Mouse (Mus musculus): ENCODE measurements around the gene Zfp839.

Gene Zfp839

GRCm38 (mm10) chr12:110850010-110850928 is at the start of gene Zfp839:
TSS of gene Zfp839 (plus strand) at chr12:110850253.
- peak; percentile 86 to 93 for DNase-seq

DNA sequence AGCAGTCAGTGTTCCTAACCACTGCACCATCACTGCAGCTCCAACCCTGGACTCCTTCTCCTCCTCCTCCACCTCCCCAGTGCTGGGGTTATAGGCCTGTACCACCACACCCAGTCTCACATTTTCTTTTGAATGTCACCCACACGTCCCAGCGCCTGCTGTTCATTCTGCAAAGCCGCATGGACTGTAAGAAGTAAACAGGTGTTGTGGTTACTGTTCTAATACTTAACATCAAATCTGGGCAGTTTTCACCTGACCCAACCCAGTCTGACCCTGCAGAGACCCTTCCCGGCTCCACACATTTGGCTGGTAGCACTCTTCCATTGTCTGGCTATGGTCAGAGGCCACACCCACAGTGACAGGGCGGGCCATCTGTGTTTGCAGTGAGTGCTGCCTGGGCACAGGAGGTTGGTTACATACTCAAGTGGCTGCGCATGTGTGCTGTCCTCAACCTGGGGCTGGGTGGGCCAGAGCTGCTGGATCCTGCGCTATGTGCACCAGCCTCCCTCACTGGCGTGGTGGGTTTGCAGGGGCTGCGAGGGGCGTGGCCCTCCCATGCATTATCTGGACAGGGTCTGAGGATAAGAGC is 48.1 kb upstream of the Zfp839 start:
- DNase-seq = no peak

- no peak for DNase-seq
Measured at GRCm38 (mm10) chr12:110802674-110803297, 47.3 kb upstream of the Zfp839 start.

DNA sequence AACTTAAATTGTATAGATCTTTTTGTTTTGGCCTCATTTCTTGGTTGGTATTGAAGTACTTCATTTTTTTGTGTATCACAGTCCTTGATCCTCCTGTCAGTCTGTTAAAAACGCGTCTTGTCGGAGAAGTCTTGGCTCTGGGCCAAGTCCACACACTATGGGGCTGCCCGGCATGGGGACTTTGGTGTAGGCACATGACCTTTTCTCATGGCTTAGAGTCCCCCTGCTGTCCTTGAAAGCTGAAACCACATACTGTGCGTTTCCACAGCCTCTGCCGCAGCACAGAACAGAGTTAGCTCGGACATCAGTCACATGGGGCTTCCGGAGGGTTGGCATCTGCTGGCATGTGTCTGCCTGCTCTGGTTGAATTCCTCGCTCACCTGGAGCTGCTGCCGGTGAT is 45.8 kb upstream of the Zfp839 start:
- DNase-seq = peak; percentile 45 to 51

DNA sequence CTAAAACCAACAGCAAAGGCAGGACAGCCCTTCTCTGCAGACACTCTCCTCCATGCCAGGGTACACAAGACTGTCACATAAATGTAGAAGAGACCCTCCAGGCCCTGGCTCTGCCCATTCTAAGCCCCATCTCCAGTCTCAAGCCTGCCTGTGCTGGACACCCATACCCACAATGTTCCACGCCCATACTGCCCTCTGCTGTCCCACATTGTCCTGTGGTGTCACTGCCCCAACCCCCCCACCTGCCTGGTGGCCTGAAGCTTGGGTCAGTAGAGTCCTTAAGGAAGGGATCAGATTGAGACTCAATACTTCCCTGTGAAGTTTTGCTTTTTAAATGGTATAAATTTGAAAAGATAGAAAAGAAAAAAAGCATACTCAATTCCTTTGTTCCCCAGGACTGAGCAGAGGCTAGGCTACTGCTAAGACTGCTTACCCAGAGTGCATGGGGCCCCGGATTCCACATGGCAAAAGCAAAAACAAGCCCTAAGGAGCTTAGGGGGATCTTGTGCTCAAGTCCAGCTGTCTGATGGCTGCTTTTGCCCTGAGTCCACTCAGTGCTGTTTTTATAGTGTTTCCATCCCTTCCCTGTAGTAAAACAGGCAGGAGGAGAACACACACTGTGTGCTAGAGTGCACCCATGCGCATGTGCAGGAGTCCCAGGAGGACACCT is 43.6 kb upstream of the Zfp839 start:
- peak; percentile 48 to 58 for DNase-seq

- DNase-seq = no peak
Measured at GRCm38 (mm10) chr12:110808430-110808829, 41.6 kb upstream of the Zfp839 start.

DNA sequence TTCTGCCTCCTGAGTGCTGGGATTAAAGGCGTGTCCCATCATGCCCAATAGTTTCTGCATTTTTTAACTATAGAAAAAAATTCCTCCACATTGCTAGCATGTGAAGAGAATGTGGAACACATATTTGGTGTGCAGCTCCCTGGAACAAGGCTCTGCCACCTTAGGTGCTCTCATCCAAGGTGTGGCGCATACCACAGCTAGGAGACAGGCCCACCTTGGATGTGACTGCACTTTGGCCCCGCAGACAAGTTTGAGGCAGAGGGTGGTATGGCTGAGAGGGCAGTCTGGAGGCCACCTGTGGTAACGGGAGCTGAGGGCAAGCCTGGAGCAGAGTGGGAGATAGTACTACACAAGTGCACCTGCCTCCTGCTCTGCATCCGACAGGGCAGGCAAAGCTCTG is 41.2 kb upstream of the Zfp839 start:
- no peak for DNase-seq

- no peak for DNase-seq
Measured at GRCm38 (mm10) chr12:110813132-110813531, 36.9 kb upstream of the Zfp839 start.

GRCm38 (mm10) chr12:110813624-110814023 is 36.4 kb upstream of the Zfp839 start:
- no peak for DNase-seq

DNA sequence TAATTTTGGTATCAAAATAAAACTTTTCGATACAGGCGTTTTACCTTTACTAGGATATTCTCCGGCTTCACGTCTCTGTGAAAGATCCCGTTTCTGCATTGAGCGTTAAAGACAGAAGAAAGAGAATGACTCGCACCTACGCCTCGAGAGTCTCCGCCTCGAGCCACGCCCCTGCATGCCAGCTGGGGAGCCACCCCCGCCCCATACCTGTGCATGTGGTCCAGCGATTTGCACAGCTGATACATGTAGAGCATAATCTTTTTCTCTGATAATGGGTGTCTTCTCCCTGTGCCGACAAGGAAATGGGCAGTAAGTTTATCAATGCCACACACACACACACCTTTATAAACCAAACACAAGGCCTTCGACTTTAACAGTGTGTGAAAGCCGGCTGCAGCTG is 35.1 kb upstream of the Zfp839 start:
- DNase-seq = no peak

DNA sequence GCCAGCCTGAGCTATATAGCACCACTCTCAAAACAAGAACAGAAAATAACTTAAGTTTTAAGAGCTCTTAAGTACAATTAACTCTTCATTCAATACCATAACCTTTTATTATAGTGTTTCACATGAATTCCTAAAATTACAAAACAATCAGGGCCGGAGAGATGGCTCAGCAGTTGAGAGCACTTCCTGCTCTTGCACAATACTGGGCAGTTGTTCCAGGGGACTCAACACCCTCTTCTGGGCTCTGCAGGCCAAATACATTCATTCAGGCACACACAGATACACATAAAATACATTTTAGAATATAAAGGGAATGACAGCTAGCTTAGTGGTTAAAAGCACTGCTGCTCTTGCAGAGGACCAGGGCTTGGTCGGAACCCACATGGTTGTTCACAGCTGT is 33.2 kb upstream of the Zfp839 start:
- DNase-seq = no peak

DNA sequence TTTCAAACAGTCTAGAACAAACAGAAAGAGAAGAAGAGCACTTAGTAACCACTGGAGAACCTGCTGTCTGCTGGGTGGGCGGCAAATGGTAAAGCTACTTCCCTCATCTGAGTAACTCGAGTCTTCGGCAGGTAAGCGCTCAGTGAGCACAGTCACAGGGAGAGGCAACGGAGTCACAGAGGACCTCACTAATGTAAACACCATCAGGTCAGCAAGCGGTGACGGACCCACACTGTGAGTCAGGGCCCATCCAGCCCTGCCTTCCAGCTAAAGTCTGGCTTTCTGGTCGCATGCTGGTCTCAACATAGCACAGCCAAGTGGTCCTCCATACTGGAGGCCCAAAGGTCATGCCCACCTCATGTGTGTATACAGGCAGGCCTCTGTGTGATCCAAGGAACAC is 30.7 kb upstream of the Zfp839 start:
- DNase-seq = no peak

DNA sequence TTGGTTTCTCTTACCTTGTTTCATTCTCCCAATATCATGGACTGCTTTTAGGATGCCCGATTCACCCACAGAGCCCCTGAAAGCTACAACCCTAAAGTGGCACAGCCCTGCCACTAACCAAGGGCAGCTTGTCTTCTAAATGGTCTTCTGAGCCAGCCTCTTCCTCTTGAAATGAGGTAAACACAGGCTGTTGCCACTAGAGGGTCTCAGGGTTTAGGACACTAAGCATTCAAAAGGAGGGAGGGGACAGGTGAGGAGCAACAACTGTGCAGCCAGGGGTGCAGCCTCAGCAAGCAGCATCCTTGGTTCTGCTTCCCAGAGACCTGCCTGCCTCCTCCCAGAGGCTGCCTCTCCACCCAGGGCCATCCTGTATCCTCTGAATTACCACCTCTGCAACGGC is 28.3 kb upstream of the Zfp839 start:
- DNase-seq = no peak

DNA sequence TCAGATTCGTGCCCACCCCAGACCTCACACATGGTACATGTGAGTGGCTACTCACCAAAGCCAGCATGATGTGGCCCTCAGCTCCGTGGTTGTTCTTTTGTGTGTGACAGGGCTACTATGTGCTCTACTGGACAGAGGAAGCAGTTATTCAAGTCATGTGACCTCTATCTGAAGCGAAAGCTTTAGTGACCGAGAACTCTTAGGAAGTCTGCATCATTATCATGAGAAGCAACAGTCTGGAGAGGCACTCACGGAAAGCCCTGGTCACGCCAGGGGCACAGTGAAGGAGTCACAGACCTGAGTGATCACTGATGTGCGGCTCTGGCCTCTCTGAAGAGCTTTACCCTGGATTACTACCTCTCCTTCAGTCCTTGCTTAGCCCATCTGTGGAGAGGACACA is 27.7 kb upstream of the Zfp839 start:
- no peak for DNase-seq

- no peak for DNase-seq
Measured at GRCm38 (mm10) chr12:110828908-110829307, 21.1 kb upstream of the Zfp839 start.

DNA sequence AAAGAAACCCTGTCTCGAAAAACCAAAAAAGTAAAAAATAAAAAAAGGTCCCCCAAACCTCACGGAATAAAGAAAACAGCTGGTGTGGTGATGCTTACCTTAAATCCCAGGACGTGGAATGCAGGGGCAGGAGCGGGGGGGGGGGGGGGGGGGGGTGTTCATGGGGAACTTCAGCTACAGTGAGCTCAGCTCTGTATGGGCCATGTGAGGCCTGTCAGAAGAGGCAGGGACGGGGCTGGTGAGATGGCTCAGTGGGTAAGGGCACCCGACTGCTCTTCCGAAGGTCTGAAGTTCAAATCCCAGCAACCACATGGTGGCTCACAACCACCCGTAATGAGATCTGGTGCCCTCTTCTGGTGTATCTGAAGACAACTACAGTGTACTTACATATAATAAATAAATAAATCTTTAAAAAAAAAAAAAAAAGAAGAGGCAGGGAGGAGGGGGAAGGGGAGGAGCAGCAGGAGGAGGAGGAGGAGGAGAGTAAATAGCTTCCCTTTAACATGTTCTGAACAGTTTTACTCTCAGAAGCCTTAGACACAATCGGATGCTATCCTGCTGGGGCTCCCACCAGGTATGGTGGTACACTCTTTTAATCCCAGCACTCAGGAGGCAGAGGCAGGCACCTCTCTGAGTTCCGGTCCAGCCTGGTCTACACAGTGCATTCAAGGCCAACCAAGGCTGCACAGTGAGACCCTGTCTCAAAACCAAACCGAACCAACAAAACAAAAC is 19.6 kb upstream of the Zfp839 start:
- no peak for DNase-seq

- DNase-seq = no peak
Measured at GRCm38 (mm10) chr12:110835182-110835581, 14.9 kb upstream of the Zfp839 start.

DNA sequence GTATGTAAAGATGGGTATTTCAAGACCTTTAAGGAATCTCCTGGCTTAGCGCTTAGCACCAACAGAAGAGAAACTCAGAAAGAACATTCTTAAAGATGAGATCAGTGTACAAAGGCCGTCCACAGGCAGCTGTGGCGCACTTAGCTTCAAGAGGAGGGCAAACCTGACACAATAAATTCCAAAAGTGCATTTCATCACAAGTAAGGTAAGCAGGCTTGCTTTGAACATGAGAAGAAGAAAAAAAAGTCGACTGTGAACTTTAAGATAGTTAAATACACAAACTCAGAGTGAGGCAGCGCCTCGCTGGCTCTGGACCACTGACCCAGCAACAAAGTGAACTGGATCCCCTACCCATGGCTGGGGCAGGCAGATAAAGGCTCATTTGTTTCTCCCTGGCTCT is 13.3 kb upstream of the Zfp839 start:
- DNase-seq = no peak

- no peak for DNase-seq
Measured at GRCm38 (mm10) chr12:110837192-110837841, 12.7 kb upstream of the Zfp839 start.

DNA sequence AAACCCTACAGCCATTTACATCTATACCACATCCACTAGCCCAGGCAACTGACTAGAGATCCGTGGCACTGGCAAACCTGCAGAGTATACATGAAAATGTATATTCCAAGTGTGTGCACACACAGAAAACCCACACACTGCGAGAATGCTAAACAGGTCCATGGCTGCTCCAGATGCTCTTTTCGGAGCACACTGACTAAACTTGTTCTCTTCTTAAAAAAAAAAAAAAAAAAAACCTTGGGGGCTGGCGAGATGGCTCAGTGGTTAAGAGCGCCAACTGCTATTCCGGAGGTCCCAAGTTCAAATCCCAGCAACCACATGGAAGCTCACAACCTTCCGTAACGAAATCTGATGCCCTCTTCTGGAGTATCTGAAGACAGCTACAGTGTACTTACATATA is 12.2 kb upstream of the Zfp839 start:
- no peak for DNase-seq

- DNase-seq = peak; percentile 94 to 97
Measured at GRCm38 (mm10) chr12:110840348-110841198, 9.5 kb upstream of the Zfp839 start, which contains the start of gene Mok. TSS of gene Mok (minus strand) at chr12:110840939.

All from cerebellum, adult 18-20 months (tissue).